Mouse (Mus musculus): ENCODE measurements around the gene Isg15. TPM values are rescaled to one million over a fixed set of nuclear protein-coding genes. Genes with fewer than 3 reads are reported as not detected.
"Not testable (repeated sequence)": the region's sequence is repeated elsewhere in the genome, so short reads cannot be mapped to it uniquely, and the experiment has no call there.

Gene Isg15
- total RNA-seq, 1 experiment = 0.67 TPM

- DNase-seq (ENCODE audit: low read depth, low spot score) = no peak
- in situ Hi-C loops (cut with MboI; ENCODE audit: low sequenced_read_pairs in 2 of 2, unreplicated experiment in 2 of 2) = no loop called here
- no peak overlapping the region for H3K27ac ChIP-seq (ENCODE audit: insufficient read depth, low read depth, low read length, poor library complexity, severe bottlenecking)
- H3K36me3 ChIP-seq (ENCODE audit: control insufficient read depth, insufficient read depth, low read length, poor library complexity, severe bottlenecking) = peaks cover 94% of the 10 kb centered on the region
- H3K4me3 ChIP-seq (ENCODE audit: insufficient read depth in 1 of 2, low read depth in 1 of 2, low read length in 2 of 2, poor library complexity in 1 of 2, severe bottlenecking in 1 of 2) = no peak overlapping the region
- H3K9ac ChIP-seq (ENCODE audit: insufficient read depth, low read depth, low read length, poor library complexity, severe bottlenecking) = no peak overlapping the region
- H3K4me1 ChIP-seq (ENCODE audit: control insufficient read depth in 2 of 2, insufficient read depth in 2 of 2, low read length in 2 of 2, poor library complexity in 1 of 2) = no peaks in the 10 kb centered on the region
- no peak for TF ChIP-seq MAFK (IDR thresholded peaks at IDR 0.05; ENCODE audit: insufficient read depth, low read depth, low read length)
- TF ChIP-seq ZNF384 (IDR thresholded peaks at IDR 0.05; ENCODE audit: low read depth, low read length) = no peak
- no peak for TF ChIP-seq CHD2 (IDR thresholded peaks at IDR 0.05; ENCODE audit: low read depth, low read length)
- no peak for TF ChIP-seq ZC3H11A (IDR thresholded peaks at IDR 0.05; ENCODE audit: borderline replicate concordance, low read depth, low read length)
- no peak for TF ChIP-seq HCFC1 (IDR thresholded peaks at IDR 0.05; ENCODE audit: borderline replicate concordance, insufficient read depth, low read length)
- 0 out of 2 replicates have a peak, but pooled peaks cover 1% of the 10 kb centered on the region for H3K9me3 ChIP-seq (ENCODE audit: control insufficient read depth, insufficient read depth, low read depth, low read length)
Measured at GRCm38 (mm10) chr4:156168611-156169010, 32.0 kb downstream of the Isg15 start.

- Histone ChIP-seq H3K9ac (ENCODE audit: insufficient read depth, low read depth, low read length, poor library complexity, severe bottlenecking) (no peak overlapping the region), H3K36me3 (ENCODE audit: control insufficient read depth, insufficient read depth, low read length, poor library complexity, severe bottlenecking) (peaks cover 77% of the 10 kb centered on the region), H3K4me3 (ENCODE audit: insufficient read depth in 1 of 2, low read depth in 1 of 2, low read length in 2 of 2, poor library complexity in 1 of 2, severe bottlenecking in 1 of 2) (no peak overlapping the region), H3K4me1 (ENCODE audit: control insufficient read depth in 2 of 2, insufficient read depth in 2 of 2, low read length in 2 of 2, poor library complexity in 1 of 2) (no peaks in the 10 kb centered on the region), H3K27ac (ENCODE audit: insufficient read depth, low read depth, low read length, poor library complexity, severe bottlenecking) (no peak overlapping the region), H3K9me3 (ENCODE audit: control insufficient read depth, insufficient read depth, low read depth, low read length) (peaks cover 5% of the 10 kb centered on the region; the same call in 1 of the 2 replicates)
- TF ChIP-seq CHD2 (IDR thresholded peaks at IDR 0.05; ENCODE audit: low read depth, low read length) = no peak
- no peak for TF ChIP-seq ZC3H11A (IDR thresholded peaks at IDR 0.05; ENCODE audit: borderline replicate concordance, low read depth, low read length)
- TF ChIP-seq MAFK (IDR thresholded peaks at IDR 0.05; ENCODE audit: insufficient read depth, low read depth, low read length) = no peak
- TF ChIP-seq ZNF384 (IDR thresholded peaks at IDR 0.05; ENCODE audit: low read depth, low read length) = no peak
- no peak for TF ChIP-seq HCFC1 (IDR thresholded peaks at IDR 0.05; ENCODE audit: borderline replicate concordance, insufficient read depth, low read length)
- in situ Hi-C loops (cut with MboI; ENCODE audit: low sequenced_read_pairs in 2 of 2, unreplicated experiment in 2 of 2) = no loop called here
- DNase-seq (ENCODE audit: low read depth, low spot score) = no peak
Measured at GRCm38 (mm10) chr4:156166477-156166876, 34.1 kb downstream of the Isg15 start.

GRCm38 (mm10) chr4:156154771-156155170 lies 45.8 kb downstream of the Isg15 start:
- H3K4me3 ChIP-seq (ENCODE audit: insufficient read depth in 1 of 2, low read depth in 1 of 2, low read length in 2 of 2, poor library complexity in 1 of 2, severe bottlenecking in 1 of 2) = no peak overlapping the region
- no peaks in the 10 kb centered on the region for H3K36me3 ChIP-seq (ENCODE audit: control insufficient read depth, insufficient read depth, low read length, poor library complexity, severe bottlenecking)
- H3K4me1 ChIP-seq (ENCODE audit: control insufficient read depth in 2 of 2, insufficient read depth in 2 of 2, low read length in 2 of 2, poor library complexity in 1 of 2) = no peaks in the 10 kb centered on the region
- TF ChIP-seq CHD2 (IDR thresholded peaks at IDR 0.05; ENCODE audit: low read depth, low read length) (no peak), ZNF384 (IDR thresholded peaks at IDR 0.05; ENCODE audit: low read depth, low read length) (no peak), MAFK (IDR thresholded peaks at IDR 0.05; ENCODE audit: insufficient read depth, low read depth, low read length) (no peak), HCFC1 (IDR thresholded peaks at IDR 0.05; ENCODE audit: borderline replicate concordance, insufficient read depth, low read length) (no peak), ZC3H11A (IDR thresholded peaks at IDR 0.05; ENCODE audit: borderline replicate concordance, low read depth, low read length) (no peak)
- H3K9me3 ChIP-seq (ENCODE audit: control insufficient read depth, insufficient read depth, low read depth, low read length) = peaks cover 5% of the 10 kb centered on the region; the same call in 1 of the 2 replicates
- in situ Hi-C loops (cut with MboI; ENCODE audit: low sequenced_read_pairs in 2 of 2, unreplicated experiment in 2 of 2) = no loop called here
- no peak overlapping the region for H3K9ac ChIP-seq (ENCODE audit: insufficient read depth, low read depth, low read length, poor library complexity, severe bottlenecking)
- no peak overlapping the region for H3K27ac ChIP-seq (ENCODE audit: insufficient read depth, low read depth, low read length, poor library complexity, severe bottlenecking)
- DNase-seq (ENCODE audit: low read depth, low spot score) = no peak

GRCm38 (mm10) chr4:156150887-156151286 lies 49.7 kb downstream of the Isg15 start:
- H3K4me3 ChIP-seq (ENCODE audit: insufficient read depth in 1 of 2, low read depth in 1 of 2, low read length in 2 of 2, poor library complexity in 1 of 2, severe bottlenecking in 1 of 2); H3K36me3 ChIP-seq (ENCODE audit: control insufficient read depth, insufficient read depth, low read length, poor library complexity, severe bottlenecking); in situ Hi-C loops (cut with MboI; ENCODE audit: low sequenced_read_pairs in 2 of 2, unreplicated experiment in 2 of 2); H3K9me3 ChIP-seq (ENCODE audit: control insufficient read depth, insufficient read depth, low read depth, low read length); H3K4me1 ChIP-seq (ENCODE audit: control insufficient read depth in 2 of 2, insufficient read depth in 2 of 2, low read length in 2 of 2, poor library complexity in 1 of 2); H3K27ac ChIP-seq (ENCODE audit: insufficient read depth, low read depth, low read length, poor library complexity, severe bottlenecking); H3K9ac ChIP-seq (ENCODE audit: insufficient read depth, low read depth, low read length, poor library complexity, severe bottlenecking); DNase-seq (ENCODE audit: low read depth, low spot score): not testable (repeated sequence)

Other genes with a start within 250 kb of the Isg15 start
- gene C1qtnf12, start 238.5 kb downstream of the Isg15 start, total RNA-seq (2012; rRNA removed) = 6.4 and 10.3 TPM in 2 replicates
- 11.9 and 20.6 TPM in 2 replicates for gene B3galt6, start 208.2 kb downstream of the Isg15 start, total RNA-seq (2012; rRNA removed)
- 176 and 257 TPM in 2 replicates for gene Sdf4, start 207.9 kb downstream of the Isg15 start, total RNA-seq (2012; rRNA removed)
- gene Tnfrsf4, start 187.0 kb downstream of the Isg15 start, total RNA-seq (2012; rRNA removed) = 2.4 and 2.6 TPM in 2 replicates
- gene Tnfrsf18, start 174.7 kb downstream of the Isg15 start, total RNA-seq (2012; rRNA removed) = 0.62 and 1.1 TPM in 2 replicates
- gene Ttll10, start 141.4 kb downstream of the Isg15 start, total RNA-seq (2012; rRNA removed) = 0.22 and 0.37 TPM in 2 replicates
- gene 9430015G10Rik, start 90.8 kb downstream of the Isg15 start, total RNA-seq (2012; rRNA removed) = 83.4 and 131 TPM in 2 replicates
- 1.7 and 2.2 TPM in 2 replicates for gene Rnf223, start 70.3 kb downstream of the Isg15 start, total RNA-seq (2012; rRNA removed)
- 214 and 296 TPM in 2 replicates for gene Agrn, start 3.3 kb downstream of the Isg15 start, total RNA-seq (2012; rRNA removed)
- 0.21 and 0.27 TPM in 2 replicates for gene AW011738, start 2.5 kb upstream of the Isg15 start, total RNA-seq (2012; rRNA removed)
- 0.16 and 0.18 TPM in 2 replicates for gene Perm1, start 15.1 kb upstream of the Isg15 start, total RNA-seq (2012; rRNA removed)
- 15.2 and 31.2 TPM in 2 replicates for gene Plekhn1, start 34.0 kb upstream of the Isg15 start, total RNA-seq (2012; rRNA removed)
- 108 and 147 TPM in 2 replicates for gene Noc2l, start 35.2 kb upstream of the Isg15 start, total RNA-seq (2012; rRNA removed)
- 1.4 and 2.3 TPM in 2 replicates for gene Samd11, start 54.8 kb upstream of the Isg15 start, total RNA-seq (2012; rRNA removed)
- gene Vmn2r-ps159, start 130.3 kb upstream of the Isg15 start, total RNA-seq (2012; rRNA removed) = not detected in 2 replicates

Data from ES-E14 (cell line).